Mouse (Mus musculus) CD4-positive, CD25-positive, alpha-beta regulatory T cell, adult 4 months (primary cell): ENCODE measurements around the gene Gm4498. TPM values are rescaled to one million over a fixed set of nuclear protein-coding genes. Genes with fewer than 3 reads are reported as not detected.
"Not testable (repeated sequence)": the region's sequence is repeated elsewhere in the genome, so short reads cannot be mapped to it uniquely, and the experiment has no call there.

Source experiments
- ATAC-seq: one replicate; pipeline ENCODE4 v1.8.0; 2017
- polyA plus RNA-seq, 2 experiments: library from polyadenylated mRNA; unstranded; fragments of 100-300 nt; shearing (Covaris generic); gene quantifications; one replicate each; pipeline ENCODE4 v1.2.1; 2017

Gene Gm4498
- not detected for polyA plus RNA-seq

GRCm38 (mm10) chr7:20233728-20234127 lies at the start of gene Gm4498:
TSS of gene Gm4498 (minus strand) at chr7:20233828.
- ATAC-seq: not testable (repeated sequence)

- ATAC-seq: not testable (repeated sequence)
Observed at GRCm38 (mm10) chr7:20262734-20263133, 29.1 kb upstream of the Gm4498 start, which contains the start of gene Gm5890. TSS of gene Gm5890 (minus strand) at chr7:20262834.

- ATAC-seq: not testable (repeated sequence)
Observed at GRCm38 (mm10) chr7:20205507-20205906, 28.1 kb downstream of the Gm4498 start, which contains the start of gene Gm6164. TSS of gene Gm6164 (minus strand) at chr7:20205607.

- ATAC-seq: not testable (repeated sequence)
Observed at GRCm38 (mm10) chr7:20193410-20193809, 40.2 kb downstream of the Gm4498 start, which contains the start of gene Vmn1r95. TSS of gene Vmn1r95 (plus strand) at chr7:20193710.

Other genes starting within 250 kb of the Gm4498 start
- not detected for gene Nlrp9b, start 242.4 kb downstream of the Gm4498 start, polyA plus RNA-seq
- gene Vmn1r91, start 134.1 kb downstream of the Gm4498 start, polyA plus RNA-seq: not detected
- gene Gm16442, start 111.2 kb downstream of the Gm4498 start, polyA plus RNA-seq: not detected
- not detected for gene Vmn1r93, start 94.7 kb downstream of the Gm4498 start, polyA plus RNA-seq
- not detected for gene Vmn1r94, start 65.5 kb downstream of the Gm4498 start, polyA plus RNA-seq
- not detected for gene Vmn1r95, start 40.1 kb downstream of the Gm4498 start, polyA plus RNA-seq
- gene Gm6164, start 28.2 kb downstream of the Gm4498 start, polyA plus RNA-seq: not detected
- not detected for gene Gm5890, start 29.0 kb upstream of the Gm4498 start, polyA plus RNA-seq
- not detected for gene Gm4133, start 100.2 kb upstream of the Gm4498 start, polyA plus RNA-seq
- gene Gm5728, start 141.6 kb upstream of the Gm4498 start, polyA plus RNA-seq: not detected
- not detected for gene Vmn1r100, start 184.1 kb upstream of the Gm4498 start, polyA plus RNA-seq
- gene Vmn1r101, start 208.8 kb upstream of the Gm4498 start, polyA plus RNA-seq: not detected
- gene Gm10670, start 241.1 kb upstream of the Gm4498 start, polyA plus RNA-seq: not detected